ENCODE assay signal across 9 mouse cellular contexts in genomic region chr2:38460825-38461540, GRCm38 (mm10). TPM values are rescaled to one million over a fixed set of nuclear protein-coding genes. Genes with fewer than 3 reads are reported as not detected.
DNase-seq lines count a peak whose midpoint lies in the region; ATAC-seq and TF ChIP-seq lines count a peak whose summit lies in the region.
"Had no signal": no experiment of that assay in that cellular context is flagged by ENCODE, and none has a peak within 500 bp of the region (broad histone marks: within the 10 kb centered on the region; RNA-seq: fewer than 3 reads in every experiment).

No protein-coding gene starts in this region.

- no peak overlapping the region for H3K4me3 ChIP-seq in hindbrain, embryonic 12.5 days
- H3K4me3 ChIP-seq in hindbrain, embryonic 11.5 days (ENCODE audit: low read depth, low read length) = no peak overlapping the region
- H3K4me3 ChIP-seq in hindbrain, embryonic 14.5 days (replicated peaks; ENCODE audit: low read length) = no peak overlapping the region
- H3K4me3 ChIP-seq in lung, embryonic 14.5 days (ENCODE audit: low read depth, low read length) = no peak overlapping the region

- no peak for DNase-seq in hindbrain, embryonic 11.5 days (ENCODE audit: low spot score)
- peak; percentile 15 for DNase-seq in cerebellum, adult 9-10 months
- DNase-seq in hindbrain, embryonic 14.5 days (ENCODE audit: low spot score) = peak; percentile 86
- DNase-seq in lung, embryonic 14.5 days = peak; percentile 95
- peak; percentile 41 for DNase-seq in telencephalon, adult 2 months (ENCODE audit: low read depth, low spot score)
- no peak for DNase-seq in thymus, adult 18-20 months
- no peak for DNase-seq in adrenal gland, postnatal 14 days

- H3K27me3 ChIP-seq in hindbrain, embryonic 12.5 days = no peaks in the 10 kb centered on the region
- no peaks in the 10 kb centered on the region for H3K27me3 ChIP-seq in hindbrain, embryonic 11.5 days (ENCODE audit: control insufficient read depth, insufficient read depth, low read length)
- no peaks in the 10 kb centered on the region for H3K27me3 ChIP-seq in hindbrain, embryonic 14.5 days (ENCODE audit: control insufficient read depth, insufficient read depth, low read length)
- H3K27me3 ChIP-seq in lung, embryonic 14.5 days (ENCODE audit: insufficient read depth, low read length) = no peaks in the 10 kb centered on the region
- H3K27me3 ChIP-seq: Patski had no signal

- 59% methylated on average over 6 of the region's 6 CpGs for WGBS in hindbrain, embryonic 12.5 days
- 83% methylated on average over 6 of the region's 6 CpGs for WGBS in hindbrain, embryonic 11.5 days
- 55% methylated on average over 6 of the region's 6 CpGs for whole genome bisulfite sequencing in hindbrain, embryonic 14.5 days
- 20% methylated on average over 6 of the region's 6 CpGs for WGBS in lung, embryonic 14.5 days

- no peak overlapping the region for H3K27ac ChIP-seq in hindbrain, embryonic 12.5 days
- no peak overlapping the region for H3K27ac ChIP-seq in hindbrain, embryonic 11.5 days (ENCODE audit: low read depth, low read length)
- H3K27ac ChIP-seq in hindbrain, embryonic 14.5 days = 0 out of 2 replicates have a peak overlapping the region, but pooled peaks have one; percentile 11
- H3K27ac ChIP-seq in lung, embryonic 14.5 days (ENCODE audit: low read depth) = no peak overlapping the region

- no peaks in the 10 kb centered on the region for H3K36me3 ChIP-seq in hindbrain, embryonic 12.5 days
- no peaks in the 10 kb centered on the region for H3K36me3 ChIP-seq in hindbrain, embryonic 11.5 days (ENCODE audit: control insufficient read depth, insufficient read depth, low read length)
- no peaks in the 10 kb centered on the region for H3K36me3 ChIP-seq in hindbrain, embryonic 14.5 days (replicated peaks; ENCODE audit: control insufficient read depth, insufficient read depth)
- no peaks in the 10 kb centered on the region for H3K36me3 ChIP-seq in lung, embryonic 14.5 days (ENCODE audit: insufficient read depth)

- no peaks in the 10 kb centered on the region; the same call in 1 of the 2 replicates for H3K4me1 ChIP-seq in hindbrain, embryonic 12.5 days
- no peaks in the 10 kb centered on the region for H3K4me1 ChIP-seq in hindbrain, embryonic 11.5 days (replicated peaks; ENCODE audit: control insufficient read depth, insufficient read depth, low read length)
- peaks cover 4% of the 10 kb centered on the region for H3K4me1 ChIP-seq in hindbrain, embryonic 14.5 days (replicated peaks; ENCODE audit: control insufficient read depth, insufficient read depth, low read length)
- H3K4me1 ChIP-seq in lung, embryonic 14.5 days (ENCODE audit: insufficient read depth) = peaks cover 14% of the 10 kb centered on the region

- H3K9ac ChIP-seq in hindbrain, embryonic 12.5 days = no peak overlapping the region
- H3K9ac ChIP-seq in hindbrain, embryonic 11.5 days (ENCODE audit: low read depth, low read length) = no peak overlapping the region
- H3K9ac ChIP-seq in hindbrain, embryonic 14.5 days = no peak overlapping the region
- no peak overlapping the region; the same call in 1 of the 2 replicates for H3K9ac ChIP-seq in lung, embryonic 14.5 days

- H3K9me3 ChIP-seq in hindbrain, embryonic 12.5 days (replicated peaks) = no peaks in the 10 kb centered on the region
- H3K9me3 ChIP-seq in hindbrain, embryonic 11.5 days (ENCODE audit: control insufficient read depth, low read length) = no peaks in the 10 kb centered on the region
- H3K9me3 ChIP-seq in hindbrain, embryonic 14.5 days (ENCODE audit: control insufficient read depth, low read length) = no peaks in the 10 kb centered on the region
- no peaks in the 10 kb centered on the region for H3K9me3 ChIP-seq in lung, embryonic 14.5 days (ENCODE audit: low read depth, low read length)

- no peak for TF ChIP-seq CTCF in lung, embryonic 14.5 days (IDR thresholded peaks at IDR 0.05; ENCODE audit: low read depth)

- ATAC-seq in hindbrain, embryonic 12.5 days (ENCODE audit: low FRiP score) = 0 out of 2 replicates have a peak, but pooled peaks have one; percentile 35
- ATAC-seq in hindbrain, embryonic 11.5 days (ENCODE audit: low FRiP score) = no peak
- peak; percentile 66; the same call in 1 of the 2 replicates for ATAC-seq in hindbrain, embryonic 14.5 days (ENCODE audit: low FRiP score)
- peak; percentile 93 for ATAC-seq in lung, embryonic 14.5 days (ENCODE audit: insufficient read depth)
- ATAC-seq: Patski had no signal

- H3K4me2 ChIP-seq in hindbrain, embryonic 12.5 days (replicated peaks) = no peak overlapping the region
- H3K4me2 ChIP-seq in hindbrain, embryonic 11.5 days (replicated peaks; ENCODE audit: low read depth, low read length) = no peak overlapping the region
- no peak overlapping the region for H3K4me2 ChIP-seq in hindbrain, embryonic 14.5 days (replicated peaks)
- no peak overlapping the region for H3K4me2 ChIP-seq in lung, embryonic 14.5 days

RNA-seq across cellular contexts. Expression of gene Nek6, which starts 50.5 kb away (rescaled TPM):
- 85.7 and 94.8 TPM in 2 replicates for polyA plus RNA-seq in hindbrain, embryonic 12.5 days (2016; fragmentation: Nextera tagmentation; extraction: Ambion mirVana)
- polyA plus RNA-seq in hindbrain, embryonic 11.5 days (2014; fragmentation: Nextera tagmentation; extraction: Ambion mirVana) = 84.5 and 87.8 TPM in 2 replicates
- 55.0 and 58.4 TPM in 2 replicates for polyA plus RNA-seq in hindbrain, embryonic 14.5 days (2014; fragmentation: Nextera tagmentation; extraction: Ambion mirVana)
- 129 and 134 TPM in 2 replicates for polyA plus RNA-seq in lung, embryonic 14.5 days (2014; fragmentation: Nextera tagmentation; extraction: Ambion mirVana)
- 13.6 and 14.9 TPM in 2 replicates for total RNA-seq in adrenal gland, postnatal 14 days (2021)

Comparison
In these comparisons a context has a peak if more than half of its experiments do, and no peak if none do; other contexts are left out.
1. DNase-seq: peak in cerebellum, adult 9-10 months (single experiment), hindbrain, embryonic 14.5 days (single experiment), lung, embryonic 14.5 days (single experiment) and telencephalon, adult 2 months (single experiment); none in hindbrain, embryonic 11.5 days (single experiment), thymus, adult 18-20 months (0 of 2) and adrenal gland, postnatal 14 days (single experiment).